Mouse (Mus musculus): ENCODE measurements around the gene Sec61b.

The Sec61b gene

GRCm38 (mm10) chr4:47491243-47491642 lies 16.8 kb downstream of the Sec61b start:
- DNase-seq = no peak

DNA sequence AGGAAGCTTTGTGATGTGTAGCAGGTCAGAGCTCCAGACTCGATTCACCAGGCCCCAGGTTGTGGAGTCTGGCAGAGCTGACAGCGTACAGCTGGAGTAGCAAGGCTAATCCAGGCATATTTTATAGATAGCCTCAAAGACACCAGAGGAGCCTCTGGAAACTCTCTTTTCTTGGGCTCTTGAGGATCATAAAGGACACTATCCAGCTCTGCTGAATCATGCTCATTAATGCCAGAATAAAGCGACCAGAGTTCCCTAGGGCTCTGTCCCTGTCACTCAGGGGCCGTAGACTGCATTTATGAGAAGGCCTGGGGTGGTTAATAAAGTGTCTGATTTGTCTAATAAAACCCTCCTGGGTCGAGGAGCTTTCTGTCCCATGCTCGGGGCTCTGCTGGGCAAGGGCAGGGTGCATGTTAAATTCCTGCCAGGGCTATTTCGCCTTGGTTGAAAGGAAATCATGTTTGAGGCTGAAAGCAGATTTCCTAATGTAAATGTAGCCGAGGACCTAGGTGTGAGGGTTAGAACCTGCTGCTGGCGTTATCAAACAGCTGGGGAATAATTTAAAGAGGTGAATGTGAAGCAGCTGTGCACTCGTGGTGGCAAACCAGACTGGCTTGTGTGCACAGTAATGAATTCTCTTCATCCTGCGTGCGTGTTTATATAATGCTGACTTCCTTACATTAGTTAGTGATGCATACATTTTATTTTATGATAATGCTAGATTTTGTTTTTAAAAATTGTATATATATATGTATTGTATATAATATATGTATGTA lies 18.0 kb downstream of the Sec61b start:
- DNase-seq = no peak

DNA sequence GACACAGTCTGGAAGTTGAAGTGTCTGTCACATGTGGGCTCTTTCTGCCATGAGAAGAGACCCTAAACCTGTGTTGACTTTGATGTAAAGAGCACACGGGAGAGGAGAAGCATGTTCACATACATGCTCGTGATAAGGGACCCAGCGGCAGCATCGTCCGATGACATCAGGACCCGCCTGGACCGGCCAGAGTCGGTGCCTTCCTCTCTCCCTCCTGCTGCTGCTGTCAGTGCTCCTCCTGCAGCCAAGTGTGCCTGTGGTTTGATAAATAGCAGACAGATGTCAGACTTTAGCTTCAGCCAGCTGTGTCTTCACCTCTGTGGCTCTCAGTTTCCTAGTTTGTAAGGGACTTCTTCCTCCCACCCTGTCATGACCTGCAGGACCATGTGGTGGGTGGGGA lies 19.0 kb downstream of the Sec61b start:
- no peak for DNase-seq

DNA sequence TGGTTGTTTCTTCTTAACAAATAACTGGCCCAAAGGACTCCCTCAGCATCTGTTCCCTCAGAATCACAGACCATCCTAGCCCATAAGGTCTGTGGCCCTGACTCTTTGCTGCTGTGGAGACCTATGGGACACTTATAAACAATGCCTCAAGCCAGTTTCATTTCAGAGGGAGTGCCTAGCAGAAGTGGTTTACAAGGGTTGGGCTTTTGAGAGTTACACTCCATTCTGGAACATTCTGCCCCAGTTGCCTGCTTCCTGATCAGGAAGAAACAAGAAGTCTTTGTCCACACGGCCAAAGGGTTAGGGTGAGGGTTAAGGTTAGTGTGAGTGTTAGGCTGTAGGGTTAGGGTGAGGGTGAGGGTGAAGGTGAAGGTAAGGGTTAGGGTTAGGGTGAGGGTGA lies 19.7 kb downstream of the Sec61b start:
- DNase-seq = no peak

GRCm38 (mm10) chr4:47494686-47495085 lies 20.2 kb downstream of the Sec61b start:
- DNase-seq = no peak

GRCm38 (mm10) chr4:47497811-47498385 lies 23.4 kb downstream of the Sec61b start:
- no peak for DNase-seq

DNA sequence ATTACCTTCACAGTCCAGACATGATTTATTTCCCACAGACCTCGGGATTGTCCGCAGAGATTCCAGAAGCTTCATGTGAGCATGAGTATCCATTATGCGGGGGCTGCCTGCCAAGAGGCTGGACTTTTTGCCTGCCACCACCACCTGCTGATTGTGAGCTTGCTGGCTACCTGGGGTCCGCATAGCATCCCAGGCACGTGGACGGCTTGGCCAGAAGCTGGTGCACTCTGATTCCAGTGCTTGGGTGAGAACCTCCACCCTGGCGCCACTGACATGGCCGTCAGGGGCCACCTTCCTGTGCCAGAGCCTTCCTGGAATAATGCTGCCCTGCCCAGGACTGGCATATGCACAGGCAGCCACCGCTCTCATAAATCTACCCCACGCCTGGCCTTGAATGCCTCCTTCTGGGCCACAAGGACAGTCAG lies 24.7 kb downstream of the Sec61b start:
- no peak for DNase-seq

DNA sequence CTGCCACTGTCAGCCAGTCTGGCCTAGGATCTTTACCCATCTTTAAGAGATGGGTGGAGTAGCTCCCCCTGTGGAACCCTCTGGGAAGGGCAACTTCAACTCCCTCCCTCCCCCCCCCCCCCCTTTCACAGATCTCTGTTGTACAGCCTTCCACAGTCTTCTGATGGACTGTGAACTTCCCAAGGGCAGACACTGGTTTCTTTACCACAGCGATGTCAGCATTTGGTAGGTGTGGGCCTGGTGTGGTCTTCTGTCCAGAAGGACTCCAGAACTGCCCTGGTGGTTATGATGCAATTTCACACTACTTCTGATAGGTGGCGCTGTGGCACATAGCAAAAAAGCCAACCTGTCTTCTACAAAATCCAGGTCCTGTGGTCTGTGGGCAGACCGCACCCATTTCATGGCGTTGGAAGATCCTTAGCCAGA lies 28.1 kb downstream of the Sec61b start:
- DNase-seq = peak; percentile 60

- DNase-seq = no peak
Measured at GRCm38 (mm10) chr4:47503045-47503444, 28.6 kb downstream of the Sec61b start.

- DNase-seq = no peak
Measured at GRCm38 (mm10) chr4:47504841-47505517, 30.5 kb downstream of the Sec61b start.

DNA sequence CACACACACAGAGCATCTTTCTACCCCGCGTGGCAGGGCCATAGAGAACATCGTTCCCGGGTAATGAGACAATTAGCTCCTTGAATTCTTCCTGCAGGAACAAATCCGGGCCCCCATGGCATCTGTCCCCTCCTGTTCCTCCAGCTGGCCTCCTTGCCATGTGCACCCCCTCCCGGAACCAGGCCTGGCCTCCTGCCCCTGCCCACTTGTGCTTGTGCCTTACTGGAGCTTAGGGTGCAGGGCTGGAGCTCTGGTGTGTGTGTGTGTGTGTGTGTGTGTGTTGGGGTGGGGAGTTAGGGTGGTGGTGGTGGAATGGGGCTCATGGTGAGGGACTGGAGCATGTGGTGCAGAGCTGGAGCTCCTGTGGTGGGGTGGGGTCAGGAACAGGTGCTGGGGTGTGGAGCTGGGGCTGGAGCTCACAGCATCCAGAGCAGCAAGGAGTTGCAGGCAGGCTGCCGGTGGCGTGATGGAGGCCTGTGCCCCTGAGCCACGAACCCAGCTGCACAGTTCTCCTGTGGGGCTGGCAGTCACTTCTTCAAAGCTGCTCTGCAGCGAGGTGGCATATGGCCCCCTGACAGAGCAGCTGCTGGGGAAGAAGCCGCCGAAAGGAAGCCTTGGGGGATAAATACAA lies 44.2 kb downstream of the Sec61b start:
- DNase-seq = no peak

GRCm38 (mm10) chr4:47520076-47520475 lies 45.6 kb downstream of the Sec61b start:
- no peak for DNase-seq

DNA sequence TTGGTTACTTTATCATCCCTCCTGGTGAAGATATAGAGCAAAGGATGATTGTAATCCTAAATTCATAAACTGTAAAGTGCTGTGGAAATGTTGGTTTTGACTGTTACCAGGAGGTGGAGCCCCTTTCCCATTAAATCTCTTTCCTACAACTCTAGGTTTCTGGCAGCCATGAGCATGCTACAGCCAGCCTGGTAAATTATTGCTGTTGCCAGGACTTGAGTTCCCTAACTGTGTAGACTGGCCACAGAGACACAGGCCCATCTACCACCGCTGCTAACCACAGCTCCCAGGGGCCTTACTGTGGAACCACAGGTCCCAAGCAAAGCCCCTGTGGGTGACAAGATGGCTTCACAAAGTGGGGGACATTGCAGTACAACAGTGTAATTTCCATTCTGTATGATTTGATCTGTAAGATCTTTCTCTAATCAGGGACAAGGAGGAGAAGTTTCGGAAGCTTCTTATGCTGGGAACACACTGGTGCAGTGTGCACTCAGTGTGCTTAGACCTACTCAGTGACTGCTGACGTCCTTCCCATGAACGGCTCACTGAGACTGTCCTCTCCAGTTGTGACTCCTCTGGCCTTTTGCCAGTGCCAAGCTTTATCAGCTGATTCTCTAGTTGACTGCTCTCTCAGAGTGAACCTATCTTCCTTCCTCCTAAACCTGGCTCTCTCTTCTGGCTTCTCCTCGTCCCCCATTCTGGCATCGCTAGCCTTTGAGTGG lies 47.6 kb downstream of the Sec61b start:
- DNase-seq = peak; percentile 37

GRCm38 (mm10) chr4:47529866-47530265 lies 55.4 kb downstream of the Sec61b start:
- no peak for DNase-seq

Data from lung, postnatal 10 days (tissue).